In genomic region chr2:27189994-27190393, GRCm38 (mm10) we compare ENCODE assay signal across 13 mouse cellular contexts. TPM values are rescaled to one million over a fixed set of nuclear protein-coding genes. Genes with fewer than 3 reads are reported as not detected.
"Had no signal": no experiment of that assay in that cellular context is flagged by ENCODE, and none has a peak within 500 bp of the region (broad histone marks: within the 10 kb centered on the region; RNA-seq: fewer than 3 reads in every experiment).

No protein-coding gene starts in this region.

- H3K27ac ChIP-seq: liver, embryonic 15.5 days; midbrain, embryonic 10.5 days; stomach, embryonic 15.5 days had no signal

- H3K36me3 ChIP-seq: midbrain, embryonic 10.5 days; stomach, embryonic 15.5 days had no signal

- ATAC-seq: lung, postnatal 0 days had no signal

- H3K27me3 ChIP-seq: liver, embryonic 15.5 days; stomach, embryonic 15.5 days had no signal

- H3K4me3 ChIP-seq: liver, embryonic 15.5 days; midbrain, embryonic 10.5 days; stomach, embryonic 15.5 days had no signal

- H3K9me3 ChIP-seq: liver, embryonic 15.5 days; midbrain, embryonic 10.5 days; stomach, embryonic 15.5 days had no signal

- H3K9ac ChIP-seq: liver, embryonic 15.5 days; stomach, embryonic 15.5 days had no signal

- H3K4me2 ChIP-seq: liver, embryonic 11.5 days; liver, embryonic 15.5 days; stomach, embryonic 15.5 days had no signal

- DNase-seq: kidney, adult 18-20 months; kidney, postnatal 10 days; left cerebral cortex, postnatal 4 days; lung, adult 2 months; lung, postnatal 36 days; right cerebral cortex, postnatal 14 days; thymus, postnatal 4 days had no signal

- H3K4me1 ChIP-seq: liver, embryonic 15.5 days; midbrain, embryonic 10.5 days; stomach, embryonic 15.5 days had no signal

RNA-seq across cellular contexts. Expression of gene Dbh, which starts 25.0 kb away (rescaled TPM):
- polyA plus RNA-seq: spleen, adult 2 months had no signal

RNA-seq across cellular contexts. Expression of gene Fam163b, which starts 47.7 kb away (rescaled TPM):
- polyA plus RNA-seq: liver, embryonic 15.5 days; spleen, adult 2 months had no signal
